Mouse (Mus musculus) ES-Bruce4 (cell line): ENCODE measurements around the gene Zfp958.
"Not testable (repeated sequence)": the region's sequence is repeated elsewhere in the genome, so short reads cannot be mapped to it uniquely, and the experiment has no call there.

Experiments used
- CTCF ChIP-seq: IDR thresholded peaks from one replicate; pipeline ENCODE4 v1.8.1; 2011; ENCODE audit warnings: low read depth, low read length
- EP300 ChIP-seq: IDR thresholded peaks from 2 replicates; pipeline ENCODE4 v1.6.1; 2011; ENCODE audit warnings: low read depth, low read length; ENCODE audit not compliant: insufficient read depth
- POLR2A ChIP-seq: IDR thresholded peaks from one replicate; pipeline ENCODE4 v1.8.1; 2011; ENCODE audit warnings: low read length; ENCODE audit not compliant: insufficient read depth

- not testable (repeated sequence) for TF ChIP-seq EP300, CTCF, POLR2A
Measured at GRCm38 (mm10) chr8:4642974-4643373, 30.0 kb downstream of the Zfp958 start.
